Mouse (Mus musculus) brain, embryonic 14.5 days (tissue): ENCODE results near the gene Nox3. TPM values are rescaled to one million over a fixed set of nuclear protein-coding genes. Genes with fewer than 3 reads are reported as not detected.
A peak's percentile ranks its signal among the peaks of the same experiment; 100 is the strongest.

Source experiments
- DNase-seq: peaks from one replicate; pipeline ENCODE4 v3.0.0-alpha.2; 2011; ENCODE audit warnings: low read depth
- CTCF ChIP-seq: fragments of 200-500 bp; IDR thresholded peaks from 2 replicates; pipeline ENCODE4 v1.5.1; 2012; ENCODE audit warnings: inconsistent platforms, mild to moderate bottlenecking, moderate library complexity, borderline replicate concordance; ENCODE audit not compliant: insufficient read depth, insufficient read length; ENCODE audit errors: extremely low read depth
- POLR2A ChIP-seq: fragments of 200-500 bp; IDR thresholded peaks from 2 replicates; pipeline ENCODE4 v1.6.1; 2012; ENCODE audit warnings: mild to moderate bottlenecking, inconsistent platforms, borderline replicate concordance; ENCODE audit not compliant: poor library complexity, insufficient read depth, insufficient read length, severe bottlenecking; ENCODE audit errors: extremely low read depth
- polyA plus RNA-seq: library from polyadenylated mRNA; depleted of rRNA; stranded (reverse); fragments of >200 nt; gene quantifications from 2 replicates; pipeline ENCODE4 v1.2.3, GENCODE M21; 2012

The Nox3 gene
- polyA plus RNA-seq, 1 experiment, result not detected

GRCm38 (mm10) chr17:3659497-3659896 is 36.6 kb downstream of the Nox3 start:
- TF ChIP-seq POLR2A (no peak), CTCF (no peak)
- no peak for DNase-seq

- no peak for TF ChIP-seq CTCF
- no peak for TF ChIP-seq POLR2A
- DNase-seq, result peak; percentile 58
Measured at GRCm38 (mm10) chr17:3650377-3650776, 45.7 kb downstream of the Nox3 start.

DNA sequence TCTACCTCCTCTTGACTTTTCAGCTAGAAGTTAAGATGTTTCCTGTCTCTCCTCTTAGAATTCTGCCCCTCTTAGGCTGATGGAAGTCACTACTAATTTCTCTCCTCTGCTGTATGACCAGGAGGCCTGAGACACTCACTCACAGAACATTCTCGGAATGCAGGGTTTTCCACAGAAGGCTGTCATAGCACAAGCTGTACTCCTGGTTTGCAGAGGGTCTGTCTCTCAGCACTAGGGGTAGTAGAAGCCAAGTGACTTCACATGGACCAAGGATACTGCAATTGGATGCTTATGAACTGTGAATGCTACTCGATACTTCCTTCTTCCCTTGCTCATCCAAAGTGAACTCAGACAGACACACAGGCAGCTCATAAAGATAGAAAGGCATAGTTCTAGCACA is 52.5 kb downstream of the Nox3 start:
- no peak for DNase-seq
- TF ChIP-seq POLR2A, result no peak
- TF ChIP-seq CTCF, result no peak

- peak; percentile 68 for DNase-seq
- TF ChIP-seq CTCF, result no peak
- TF ChIP-seq POLR2A, result no peak
Measured at GRCm38 (mm10) chr17:3641456-3641855, 54.6 kb downstream of the Nox3 start.

DNA sequence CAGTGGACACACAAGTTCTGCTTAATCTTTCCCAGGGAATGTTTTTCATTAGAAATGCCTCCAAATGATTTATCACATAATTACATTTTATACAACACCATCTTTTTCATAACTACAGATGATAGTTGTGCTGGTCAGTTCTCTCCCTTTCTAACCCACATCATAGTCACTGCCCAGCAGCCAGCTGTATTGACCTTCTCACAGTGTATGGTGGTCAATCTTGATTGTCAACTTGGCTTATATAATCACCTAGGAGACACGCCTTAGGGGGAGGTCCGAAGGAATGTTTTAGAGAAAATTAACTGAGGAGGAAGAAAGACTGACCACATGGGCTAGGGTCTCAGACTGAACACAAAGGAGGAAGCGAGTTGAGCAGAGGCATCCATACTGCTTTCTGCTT is 57.3 kb downstream of the Nox3 start:
- DNase-seq, result no peak
- TF ChIP-seq POLR2A, result no peak
- TF ChIP-seq CTCF, result no peak

- TF ChIP-seq POLR2A (no peak), CTCF (no peak)
- DNase-seq, result no peak
Measured at GRCm38 (mm10) chr17:3632501-3632900, 63.6 kb downstream of the Nox3 start.

GRCm38 (mm10) chr17:3616329-3617216 is 79.5 kb downstream of the Nox3 start:
- DNase-seq, result no peak
- TF ChIP-seq POLR2A, result no peak
- no peak for TF ChIP-seq CTCF

DNA sequence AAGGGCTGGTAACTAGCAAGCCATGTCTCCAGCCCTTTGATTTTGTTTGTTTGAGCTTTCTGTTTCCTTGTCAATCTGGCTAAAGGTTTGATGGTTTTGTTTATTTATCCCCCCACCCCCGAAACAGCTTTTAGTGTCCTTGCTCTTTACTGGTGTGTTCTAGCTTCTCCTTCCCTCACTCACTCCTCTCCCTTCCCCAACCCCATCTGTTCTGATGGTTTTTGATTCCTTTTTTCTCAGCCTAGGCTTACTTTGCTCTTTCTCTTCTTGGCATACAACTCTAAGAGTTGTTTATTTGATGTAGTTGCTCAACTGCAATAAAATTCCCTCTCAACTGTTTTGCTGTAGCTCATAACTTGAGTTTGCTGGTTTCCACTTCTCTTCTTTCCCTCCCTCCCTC is 80.5 kb downstream of the Nox3 start:
- DNase-seq, result no peak
- no peak for TF ChIP-seq POLR2A
- no peak for TF ChIP-seq CTCF

- no peak for DNase-seq
- TF ChIP-seq CTCF (no peak), POLR2A (no peak)
Measured at GRCm38 (mm10) chr17:3611781-3612075, 84.3 kb downstream of the Nox3 start.

GRCm38 (mm10) chr17:3610928-3611780 is 84.9 kb downstream of the Nox3 start:
- DNase-seq, result peak; percentile 87
- TF ChIP-seq CTCF (peak; percentile 18; the same call in 1 of the 2 replicates), POLR2A (0 out of 2 replicates have a peak, but pooled peaks have one; percentile 1)

GRCm38 (mm10) chr17:3610307-3610754 is 85.7 kb downstream of the Nox3 start:
- no peak for TF ChIP-seq POLR2A
- TF ChIP-seq CTCF, result no peak
- DNase-seq, result peak; percentile 60

GRCm38 (mm10) chr17:3602954-3603672 is 92.9 kb downstream of the Nox3 start:
- DNase-seq, result peak; percentile 86
- TF ChIP-seq CTCF, result no peak
- TF ChIP-seq POLR2A, result no peak

DNA sequence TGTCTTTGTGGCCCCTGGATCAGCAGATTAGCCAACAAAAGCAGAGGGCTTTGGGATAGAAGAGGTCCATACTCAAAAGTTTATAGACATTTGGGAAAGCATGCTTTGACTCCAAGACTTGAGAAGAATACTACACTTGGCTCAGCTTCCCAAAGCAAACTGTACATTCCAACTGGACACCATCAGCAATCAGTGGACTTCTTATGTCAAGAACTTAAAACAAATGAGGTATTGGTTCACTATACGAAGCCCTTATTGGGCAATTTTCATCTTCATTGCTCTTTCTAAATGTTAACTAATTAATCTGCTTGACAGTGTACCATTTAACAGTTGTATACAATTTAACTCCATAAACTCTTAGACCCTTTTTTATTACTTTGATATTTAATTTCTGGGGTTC is 97.7 kb downstream of the Nox3 start:
- no peak for DNase-seq
- no peak for TF ChIP-seq CTCF
